Mouse (Mus musculus): Measurements from ENCODE around the gene Hnf1a. TPM values are rescaled to one million over a fixed set of nuclear protein-coding genes. Genes with fewer than 3 reads are reported as not detected.

Gene Hnf1a
- polyA plus RNA-seq, 1 experiment: not detected

- Histone ChIP-seq H3K27ac (replicated peaks; ENCODE audit: low read depth, low read length) (no peak overlapping the region), H3K4me3 (ENCODE audit: insufficient read depth, low read depth, low read length) (no peak overlapping the region), H3K4me1 (ENCODE audit: control insufficient read depth, insufficient read depth, insufficient read length, low read length) (no peaks in the 10 kb centered on the region)
Observed at GRCm38 (mm10) chr5:114902413-114902812, 68.5 kb downstream of the Hnf1a start.

Other genes starting within 250 kb of the Hnf1a start
- gene Ankrd13a, start 196.4 kb downstream of the Hnf1a start, polyA plus RNA-seq (2012; ENCODE audit: insufficient read depth, insufficient read length, missing spikeins): 37.1 and 53.8 TPM in 2 replicates
- 15.1 and 17.6 TPM in 2 replicates for gene Git2, start 195.6 kb downstream of the Hnf1a start, polyA plus RNA-seq (2012; ENCODE audit: insufficient read depth, insufficient read length, missing spikeins)
- 2.1 and 5.5 TPM in 2 replicates for gene 1500011B03Rik, start 147.6 kb downstream of the Hnf1a start, polyA plus RNA-seq (2012; ENCODE audit: insufficient read depth, insufficient read length, missing spikeins)
- gene 4930519G04Rik, start 117.4 kb downstream of the Hnf1a start, polyA plus RNA-seq (2012; ENCODE audit: insufficient read depth, insufficient read length, missing spikeins): not detected in 2 replicates
- not detected in 2 replicates for gene Gm9936, start 112.4 kb downstream of the Hnf1a start, polyA plus RNA-seq (2012; ENCODE audit: insufficient read depth, insufficient read length, missing spikeins)
- 3.3 and 5.9 TPM in 2 replicates for gene Oasl2, start 74.2 kb downstream of the Hnf1a start, polyA plus RNA-seq (2012; ENCODE audit: insufficient read depth, insufficient read length, missing spikeins)
- gene Oasl1, start 47.9 kb downstream of the Hnf1a start, polyA plus RNA-seq (2012; ENCODE audit: insufficient read depth, insufficient read length, missing spikeins): 1.2 TPM in 1 of 2 replicates, not detected in the other
- 11.2 and 11.3 TPM in 2 replicates for gene 2210016L21Rik, start 28.9 kb downstream of the Hnf1a start, polyA plus RNA-seq (2012; ENCODE audit: insufficient read depth, insufficient read length, missing spikeins)
- gene Sppl3, start 40.0 kb upstream of the Hnf1a start, polyA plus RNA-seq (2012; ENCODE audit: insufficient read depth, insufficient read length, missing spikeins): 15.8 and 15.9 TPM in 2 replicates
- not detected in 2 replicates for gene Gm10401, start 127.2 kb upstream of the Hnf1a start, polyA plus RNA-seq (2012; ENCODE audit: insufficient read depth, insufficient read length, missing spikeins)
- 345 and 375 TPM in 2 replicates for gene Acads, start 148.3 kb upstream of the Hnf1a start, polyA plus RNA-seq (2012; ENCODE audit: insufficient read depth, insufficient read length, missing spikeins)
- gene Unc119b, start 163.9 kb upstream of the Hnf1a start, polyA plus RNA-seq (2012; ENCODE audit: insufficient read depth, insufficient read length, missing spikeins): 9.4 and 11.0 TPM in 2 replicates
- gene Mlec, start 187.1 kb upstream of the Hnf1a start, polyA plus RNA-seq (2012; ENCODE audit: insufficient read depth, insufficient read length, missing spikeins): 49.5 and 76.9 TPM in 2 replicates
- 1.0 and 1.3 TPM in 2 replicates for gene Cabp1, start 223.3 kb upstream of the Hnf1a start, polyA plus RNA-seq (2012; ENCODE audit: insufficient read depth, insufficient read length, missing spikeins)